In genomic region chr14:55829854-55830253, GRCm38 (mm10) we compare ENCODE assay signal across 16 mouse cellular contexts. TPM values are rescaled to one million over a fixed set of nuclear protein-coding genes. Genes with fewer than 3 reads are reported as not detected.
"Had no signal": no experiment of that assay in that cellular context is flagged by ENCODE, and none has a peak within 500 bp of the region (broad histone marks: within the 10 kb centered on the region; RNA-seq: fewer than 3 reads in every experiment).

No protein-coding gene starts in this region.

- H3K27me3 ChIP-seq: limb, embryonic 12.5 days; lung, embryonic 15.5 days; stomach, embryonic 15.5 days had no signal

- H3K9me3 ChIP-seq: limb, embryonic 12.5 days; liver, embryonic 13.5 days; lung, embryonic 15.5 days; megakaryocyte, embryonic 14.5 days; midbrain, embryonic 15.5 days; stomach, embryonic 15.5 days had no signal

- DNase-seq: kidney, adult 8-10 months; kidney, postnatal 36 days; layer of hippocampus, adult 9-11 months; liver; liver, embryonic 13.5 days; liver, postnatal 0 days; lung, postnatal 14 days; right cerebral cortex, postnatal 14 days; thymus, postnatal 36 days had no signal

- H3K27ac ChIP-seq: kidney, postnatal 0 days; limb, embryonic 12.5 days; liver, embryonic 13.5 days; lung, embryonic 15.5 days; macrophage; midbrain, embryonic 15.5 days; stomach, embryonic 15.5 days had no signal

- H3K4me3 ChIP-seq: limb, embryonic 12.5 days; liver, embryonic 13.5 days; lung, embryonic 15.5 days; megakaryocyte, embryonic 14.5 days; midbrain, embryonic 15.5 days; stomach, embryonic 15.5 days had no signal

- H3K36me3 ChIP-seq: liver, embryonic 13.5 days; midbrain, embryonic 15.5 days had no signal

- H3K9ac ChIP-seq: limb, embryonic 12.5 days; liver, embryonic 13.5 days; liver, postnatal 0 days; lung, embryonic 15.5 days; midbrain, embryonic 15.5 days; stomach, embryonic 15.5 days had no signal

RNA-seq across cellular contexts. Expression of gene Nfatc4, which starts 6.9 kb away (rescaled TPM):
- polyA plus RNA-seq: macrophage had no signal

RNA-seq across cellular contexts. Expression of gene Cbln3, which starts 54.3 kb away (rescaled TPM):
- polyA plus RNA-seq: macrophage had no signal
